Mouse (Mus musculus) liver, postnatal 0 days (tissue): Measurements from ENCODE around the gene Prkch.

Source experiments
- CTCF ChIP-seq: sonication (generic); IDR thresholded peaks from 2 replicates; pipeline ENCODE4 v1.5.1; 2016; ENCODE audit warnings: antibody characterized with exemption, low read depth
- EP300 ChIP-seq: IDR thresholded peaks from 2 replicates; pipeline ENCODE4 v1.6.1; 2016; ENCODE audit warnings: antibody characterized with exemption, low read depth, mild to moderate bottlenecking

- TF ChIP-seq CTCF (no peak), EP300 (no peak)
Measured at GRCm38 (mm10) chr12:73816866-73817265, 232.3 kb downstream of the Prkch start.
